Mouse (Mus musculus) E14TG2a.4 (cell line): ENCODE data around the gene Pcyox1.

Experiments
- H3K27me3 ChIP-seq: 2 replicates; pipeline ENCODE4 v1.6.1; 2014; ENCODE audit warnings: low read length, control low read depth; ENCODE audit not compliant: insufficient read depth
- H3K36me3 ChIP-seq: 2 replicates; pipeline ENCODE4 v1.6.1; 2014; ENCODE audit warnings: low read length, control low read depth; ENCODE audit not compliant: insufficient read depth
- H3K4me1 ChIP-seq: replicated peaks from 2 replicates; pipeline ENCODE4 v1.6.1; 2014; ENCODE audit warnings: low read depth, low read length, control low read depth
- H3K4me3 ChIP-seq: replicated peaks from 2 replicates; pipeline ENCODE4 v1.5.1; 2014; ENCODE audit warnings: mild to moderate bottlenecking, low read length
- H3K9me3 ChIP-seq: 2 replicates; pipeline ENCODE4 v1.6.1; 2014; ENCODE audit warnings: low read length, control low read depth
- CTCF ChIP-seq: conservative IDR thresholded peaks from 2 replicates; pipeline ENCODE4 v1.5.1; 2014; ENCODE audit warnings: low read length
- NANOG ChIP-seq: IDR thresholded peaks from 2 replicates; pipeline ENCODE4 v1.6.1; 2014; ENCODE audit warnings: borderline replicate concordance, low read length, mixed read lengths
- POU5F1 ChIP-seq: IDR thresholded peaks from 2 replicates; pipeline ENCODE4 v1.6.1; 2014; ENCODE audit warnings: low read length, borderline replicate concordance

Gene Pcyox1

GRCm38 (mm10) chr6:86396581-86397256 is at the start of gene Pcyox1:
Gene Pcyox1, minus strand, starts transcription at chr6:86397154.
- Histone ChIP-seq H3K4me1 (peaks cover 32% of the 10 kb centered on the region), H3K36me3 (peaks cover 22% of the 10 kb centered on the region), H3K4me3 (peak within 1 kb of the TSS; percentile 99), H3K9me3 (no peaks in the 10 kb centered on the region), H3K27me3 (peaks cover 22% of the 10 kb centered on the region)
- TF ChIP-seq NANOG (no peak), POU5F1 (no peak), CTCF (no peak)

GRCm38 (mm10) chr6:86445551-86445950 is 48.6 kb upstream of the Pcyox1 start:
- no peaks in the 10 kb centered on the region for H3K9me3 ChIP-seq
- H3K27me3 ChIP-seq = no peaks in the 10 kb centered on the region
- peaks cover 87% of the 10 kb centered on the region for H3K36me3 ChIP-seq
- TF ChIP-seq NANOG (no peak), POU5F1 (no peak), CTCF (no peak)
- H3K4me1 ChIP-seq = no peaks in the 10 kb centered on the region
- H3K4me3 ChIP-seq = no peak overlapping the region

DNA sequence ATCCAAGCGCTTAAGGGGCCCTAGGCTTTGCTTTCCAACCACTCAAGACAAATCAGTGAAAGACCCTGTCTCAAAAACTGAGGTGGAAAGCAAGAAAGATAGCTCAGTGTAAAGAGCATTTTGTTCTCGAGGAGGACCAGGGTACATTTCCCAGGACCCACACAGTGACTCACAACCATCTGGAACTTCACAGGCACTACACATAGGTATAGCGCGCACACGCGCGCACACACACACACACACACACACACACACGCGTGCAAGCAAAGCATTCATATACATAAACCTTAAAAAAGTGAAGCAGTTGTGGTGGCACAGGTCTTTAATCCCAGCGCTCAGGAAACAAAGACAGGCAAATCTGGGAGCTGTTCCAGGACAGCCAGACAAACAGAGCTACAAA is 44.6 kb upstream of the Pcyox1 start:
- TF ChIP-seq POU5F1 (no peak), CTCF (no peak), NANOG (no peak)
- no peak overlapping the region for H3K4me3 ChIP-seq
- no peaks in the 10 kb centered on the region for H3K9me3 ChIP-seq
- H3K36me3 ChIP-seq = peaks cover 62% of the 10 kb centered on the region
- H3K27me3 ChIP-seq = no peaks in the 10 kb centered on the region
- peaks cover 18% of the 10 kb centered on the region for H3K4me1 ChIP-seq

- TF ChIP-seq CTCF = no peak
- Histone ChIP-seq H3K27me3 (no peaks in the 10 kb centered on the region), H3K4me1 (peaks cover 18% of the 10 kb centered on the region), H3K4me3 (peak overlapping the region; percentile 98), H3K36me3 (peaks cover 65% of the 10 kb centered on the region), H3K9me3 (no peaks in the 10 kb centered on the region)
These were observed 42.6 kb upstream of the Pcyox1 start for GRCm38 (mm10) chr6:86439531-86439930.

GRCm38 (mm10) chr6:86439119-86439496 is 42.2 kb upstream of the Pcyox1 start:
- no peak for TF ChIP-seq CTCF
- TF ChIP-seq POU5F1 = no peak
- TF ChIP-seq NANOG = no peak

GRCm38 (mm10) chr6:86438272-86439118 is 41.5 kb upstream of the Pcyox1 start, which contains the start of gene C87436:
Gene C87436, plus strand, starts transcription at chr6:86438374.
- H3K4me3 ChIP-seq = peak within 1 kb of the TSS; percentile 98
- peaks cover 18% of the 10 kb centered on the region for H3K4me1 ChIP-seq
- TF ChIP-seq POU5F1 (no peak), CTCF (peak; percentile 37)
- H3K27me3 ChIP-seq = no peaks in the 10 kb centered on the region
- peaks cover 63% of the 10 kb centered on the region for H3K36me3 ChIP-seq
- H3K9me3 ChIP-seq = no peaks in the 10 kb centered on the region

More at GRCm38 (mm10) chr6:86439119-86439496, 42.2 kb upstream of the Pcyox1 start:
- Histone ChIP-seq H3K4me1 (peaks cover 18% of the 10 kb centered on the region), H3K9me3 (no peaks in the 10 kb centered on the region), H3K27me3 (no peaks in the 10 kb centered on the region), H3K4me3 (peak overlapping the region; percentile 98), H3K36me3 (peaks cover 65% of the 10 kb centered on the region)

GRCm38 (mm10) chr6:86437711-86438110 is 40.8 kb upstream of the Pcyox1 start:
- H3K4me1 ChIP-seq = peaks cover 18% of the 10 kb centered on the region
- peak; percentile 62 for TF ChIP-seq CTCF
- no peak for TF ChIP-seq NANOG
- TF ChIP-seq POU5F1 = no peak

GRCm38 (mm10) chr6:86433696-86434095 is 36.7 kb upstream of the Pcyox1 start:
- H3K4me1 ChIP-seq = peaks cover 8% of the 10 kb centered on the region
- H3K4me3 ChIP-seq = no peak overlapping the region
- no peaks in the 10 kb centered on the region for H3K27me3 ChIP-seq
- H3K36me3 ChIP-seq = peaks cover 67% of the 10 kb centered on the region
- TF ChIP-seq POU5F1 (no peak), NANOG (no peak), CTCF (no peak)
- H3K9me3 ChIP-seq = no peaks in the 10 kb centered on the region

More at GRCm38 (mm10) chr6:86437711-86438110, 40.8 kb upstream of the Pcyox1 start:
- no peaks in the 10 kb centered on the region for H3K9me3 ChIP-seq
- no peaks in the 10 kb centered on the region for H3K27me3 ChIP-seq
- H3K4me3 ChIP-seq = peak overlapping the region; percentile 98
- peaks cover 62% of the 10 kb centered on the region for H3K36me3 ChIP-seq

DNA sequence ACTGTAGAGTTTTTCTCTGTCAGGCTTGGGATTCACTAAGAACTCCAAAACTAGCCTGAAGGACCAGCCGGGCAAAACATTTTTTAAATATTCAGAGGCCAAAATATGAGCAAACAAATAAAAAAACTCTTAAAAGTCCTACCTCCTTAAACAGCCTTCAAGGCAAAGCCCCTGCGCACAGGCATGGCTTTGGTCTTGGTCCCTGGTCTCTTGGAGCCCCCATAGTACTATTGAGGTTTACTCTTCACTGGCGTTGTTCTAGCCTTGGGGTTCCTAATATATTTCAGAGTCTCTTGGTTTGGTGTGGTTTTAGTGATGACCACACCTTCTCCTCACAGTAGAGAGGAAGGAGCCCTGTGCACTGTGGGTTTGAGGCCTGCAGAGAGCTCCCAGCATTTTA is 34.6 kb upstream of the Pcyox1 start:
- Histone ChIP-seq H3K36me3 (peaks cover 88% of the 10 kb centered on the region), H3K9me3 (no peaks in the 10 kb centered on the region), H3K4me1 (no peaks in the 10 kb centered on the region), H3K27me3 (no peaks in the 10 kb centered on the region), H3K4me3 (no peak overlapping the region)
- TF ChIP-seq CTCF (no peak), POU5F1 (no peak), NANOG (no peak)
